Mouse (Mus musculus) cerebellum, adult (tissue): ENCODE results near the gene Foxo4.

Experiments
- ATAC-seq: cut with Nextera tagmentation; 2 replicates; pipeline ENCODE4 v1.9.2; 2017; ENCODE audit warnings: mild to moderate bottlenecking, moderate library complexity, mixed read lengths; ENCODE audit not compliant: insufficient number of reproducible peaks, low FRiP score, low TSS enrichment

The Foxo4 gene

GRCm38 (mm10) chrX:101289037-101289436, 34.7 kb downstream of the Foxo4 start:
- no peak for ATAC-seq

- no peak for ATAC-seq
Measured at GRCm38 (mm10) chrX:101290111-101290510, 35.8 kb downstream of the Foxo4 start.

- peak; percentile 43; the same call in 1 of the 2 replicates for ATAC-seq
Measured at GRCm38 (mm10) chrX:101299055-101299454, 44.7 kb downstream of the Foxo4 start, which contains the start of gene Nlgn3. TSS of gene Nlgn3 (plus strand) at chrX:101299168.

GRCm38 (mm10) chrX:101299473-101300426, 45.4 kb downstream of the Foxo4 start:
- no peak for ATAC-seq

GRCm38 (mm10) chrX:101300427-101301030, 46.2 kb downstream of the Foxo4 start:
- 0 out of 2 replicates have a peak, but pooled peaks have one; percentile 13 for ATAC-seq

GRCm38 (mm10) chrX:101301654-101302053, 47.3 kb downstream of the Foxo4 start:
- no peak for ATAC-seq

GRCm38 (mm10) chrX:101304646-101305045, 50.3 kb downstream of the Foxo4 start:
- ATAC-seq, result no peak

GRCm38 (mm10) chrX:101309299-101309698, 55.0 kb downstream of the Foxo4 start:
- no peak for ATAC-seq
